Mouse (Mus musculus) CH12F3 (cell line): ENCODE data around the gene Itfg2.
"Not testable (repeated sequence)": the region's sequence is repeated elsewhere in the genome, so short reads cannot be mapped to it uniquely, and the experiment has no call there.

Experiments used
- in situ Hi-C: fragments of 300-500 bp; cut with MboI; formaldehyde crosslinking; loops from 2 replicates; pipeline ENCODE4 v1.14.3; 2020; ENCODE audit warnings: low sequenced_read_pairs

The Itfg2 gene

DNA sequence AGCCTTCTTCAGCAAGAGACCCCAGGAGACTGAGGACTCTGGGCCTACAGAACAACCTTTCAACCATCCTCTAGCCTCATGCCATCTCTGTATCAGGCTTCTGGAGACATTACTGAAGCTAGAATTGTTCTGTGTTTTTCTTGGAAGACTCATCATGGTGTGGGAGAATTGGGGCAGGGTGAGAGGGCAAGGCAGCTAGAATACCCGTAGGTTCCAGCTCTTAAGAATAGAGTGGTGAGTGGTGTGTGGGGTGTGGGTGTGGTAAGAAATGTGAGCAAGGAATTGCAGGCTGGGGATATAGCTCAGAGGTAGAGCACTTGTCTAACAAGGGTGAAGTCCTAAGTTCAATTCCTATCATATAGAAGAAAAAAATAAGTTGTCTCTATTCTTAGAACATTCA, 39.7 kb downstream of the Itfg2 start:
- in situ Hi-C loops: no loop called here

DNA sequence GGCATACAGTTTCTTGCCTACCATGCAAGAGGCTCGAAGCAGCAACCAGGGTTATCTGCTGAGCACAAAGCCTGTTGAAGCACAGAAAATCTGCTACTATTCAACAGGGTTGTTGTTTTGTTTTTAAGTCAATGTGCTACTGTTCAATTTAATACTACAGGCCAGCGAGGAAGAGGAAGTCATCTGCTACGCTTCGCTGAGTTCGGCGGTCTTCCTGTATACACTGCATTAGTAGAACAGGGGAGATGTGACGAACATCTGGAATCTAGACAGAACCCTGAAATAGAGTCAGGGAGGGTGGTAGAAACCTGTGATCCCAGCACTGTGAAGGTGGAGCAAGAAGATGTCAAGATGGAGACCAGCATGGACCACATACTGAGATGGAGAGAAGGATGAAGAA, 41.0 kb downstream of the Itfg2 start:
- in situ Hi-C loops: no loop called here

DNA sequence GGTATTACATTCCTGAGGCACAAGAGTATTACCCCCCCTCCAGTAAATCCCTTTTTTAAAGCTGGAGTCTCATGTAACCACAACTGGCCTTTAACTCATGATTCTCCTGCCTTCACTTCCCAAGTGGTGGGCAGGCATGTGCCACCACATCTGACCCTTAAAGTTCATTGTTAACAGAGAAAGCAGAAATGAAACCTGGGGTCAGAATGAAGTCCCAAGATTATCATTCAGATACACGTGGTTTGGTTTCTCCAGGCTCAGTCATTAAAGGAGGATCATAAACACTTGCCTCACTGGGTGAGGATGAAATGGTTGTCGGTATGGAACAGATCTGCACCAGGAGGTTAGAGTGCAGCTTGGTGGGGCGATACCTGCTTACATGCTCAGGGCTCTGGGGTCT, 43.5 kb downstream of the Itfg2 start:
- in situ Hi-C loops: no loop called here

DNA sequence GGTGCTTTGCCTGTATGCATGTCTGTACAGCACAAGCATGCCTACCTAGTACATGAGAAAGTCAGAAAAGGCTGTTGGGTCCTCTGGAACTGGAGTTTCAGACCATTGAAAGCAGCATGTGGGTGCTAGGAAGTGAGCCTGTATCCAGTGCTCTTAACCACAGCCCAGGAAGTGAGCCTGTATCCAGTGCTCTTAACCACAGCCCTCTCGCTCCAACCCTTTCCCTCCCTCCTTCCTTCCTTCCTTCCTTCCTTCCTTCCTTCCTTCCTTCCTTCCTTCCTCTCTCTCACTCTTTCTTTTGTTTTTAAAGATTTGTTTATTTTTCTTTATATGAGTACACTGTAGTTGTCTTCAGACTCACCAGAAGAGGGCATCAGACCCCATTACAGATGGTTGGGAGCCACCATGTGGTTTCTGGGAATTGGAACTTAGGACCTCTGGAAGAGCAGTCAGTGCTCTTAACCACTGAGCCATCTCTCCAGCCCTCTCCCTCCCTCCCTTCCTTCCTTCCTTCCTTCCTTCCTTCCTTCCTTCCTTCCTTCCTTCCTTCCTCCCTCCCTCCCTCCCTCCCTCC, 44.0 kb downstream of the Itfg2 start:
- in situ Hi-C loops: not testable (repeated sequence)

DNA sequence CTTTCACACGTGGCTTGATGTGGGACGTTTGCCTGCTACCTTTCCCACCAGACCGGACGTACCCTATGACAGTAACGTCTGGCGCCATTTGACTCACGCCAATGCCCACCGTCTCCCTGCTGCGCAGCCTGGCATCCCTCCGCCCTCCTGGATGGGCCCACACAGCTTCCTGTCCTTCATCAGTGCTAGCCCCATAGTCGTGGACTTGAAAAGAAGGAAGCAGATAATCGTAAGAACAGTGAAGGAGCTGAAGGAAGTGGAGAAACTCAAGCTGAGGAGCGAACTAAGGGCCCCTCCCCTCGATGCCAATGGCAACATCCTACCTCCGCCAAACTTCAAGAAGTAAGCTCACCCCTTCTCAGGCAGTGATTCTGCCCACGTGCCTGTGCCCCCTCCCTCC, 45.1 kb downstream of the Itfg2 start:
- in situ Hi-C loops: no loop called here

DNA sequence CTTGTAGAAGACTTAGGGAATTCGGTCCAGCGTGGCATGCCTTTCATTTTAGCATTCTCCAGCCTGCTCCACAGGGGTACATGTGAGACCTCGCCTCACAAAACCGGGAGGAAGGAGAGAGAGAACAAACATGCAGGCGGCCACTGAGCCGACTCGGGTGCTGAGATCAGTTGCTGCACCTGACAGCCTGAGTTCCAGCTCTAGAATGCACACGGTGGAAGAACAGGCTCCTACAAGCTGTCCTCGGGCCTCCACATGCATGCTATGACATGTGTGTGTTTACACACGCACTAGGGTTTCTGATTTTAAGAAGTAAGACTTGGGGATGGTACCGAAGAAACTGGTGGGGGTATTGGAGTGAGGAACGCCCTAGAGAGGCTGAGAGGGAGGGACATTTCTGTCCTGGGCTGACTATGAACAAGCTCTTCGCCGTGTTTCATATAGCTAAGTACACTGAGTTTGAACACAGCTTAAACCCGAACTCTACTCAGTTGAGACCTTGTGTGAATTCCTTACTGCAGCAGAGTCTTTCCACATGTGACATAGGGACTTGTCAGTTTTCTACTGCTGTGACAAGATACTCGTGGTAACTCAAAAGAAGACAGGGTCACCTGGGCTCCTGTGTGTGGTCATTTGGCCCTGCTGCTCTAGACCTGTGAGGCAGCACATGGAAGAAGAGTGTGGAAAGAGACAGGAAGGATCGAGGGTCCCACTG, 48.2 kb downstream of the Itfg2 start:
- in situ Hi-C loops: no loop called here

DNA sequence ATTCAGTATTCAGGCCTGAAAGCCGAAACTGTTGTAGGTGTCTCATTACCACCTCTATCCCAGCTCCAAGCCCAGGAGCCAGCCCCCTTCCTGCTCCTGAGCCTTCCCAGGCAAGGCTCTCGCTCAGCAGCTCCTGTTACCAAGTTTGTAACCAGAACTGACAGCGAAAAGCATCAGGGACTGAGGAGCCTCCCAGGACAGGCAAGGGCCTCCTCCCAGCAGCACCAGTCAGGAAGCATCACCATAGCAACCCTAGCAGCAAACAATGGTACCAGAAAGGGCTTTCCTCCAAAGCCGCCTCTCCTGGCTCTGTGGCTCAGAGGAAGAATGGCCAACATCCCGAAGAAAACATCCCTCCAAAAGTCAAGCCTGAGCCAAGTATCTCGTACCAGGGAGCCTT, 49.5 kb downstream of the Itfg2 start, which contains the start of the genes Tex52 and Gm44596:
Gene Tex52 (plus strand): TSS at position 265 of the 400 bp plus-strand sequence.
Gene Gm44596 (plus strand): TSS at position 312 of the 400 bp plus-strand sequence.
- in situ Hi-C loops: no loop called here

DNA sequence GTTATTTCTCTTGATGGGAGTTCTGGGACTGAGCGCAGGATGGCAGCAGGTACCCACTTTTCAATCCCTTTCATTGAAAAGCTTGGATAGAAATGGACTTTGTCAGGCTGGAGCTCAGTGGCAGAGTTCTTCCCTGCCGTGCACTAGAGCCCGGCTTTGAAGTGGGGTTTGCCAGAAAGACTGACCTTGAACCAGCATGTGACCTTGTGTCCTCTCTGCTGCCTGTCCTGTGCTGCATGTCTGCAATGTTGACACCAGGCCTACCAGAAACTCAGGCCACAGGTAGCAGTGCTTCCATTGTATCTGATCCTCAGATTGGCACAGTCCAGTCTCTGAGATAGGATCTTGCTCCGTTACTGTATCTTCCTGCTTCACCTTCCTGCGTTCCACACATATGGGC, 54.7 kb downstream of the Itfg2 start:
- in situ Hi-C loops: no loop called here

DNA sequence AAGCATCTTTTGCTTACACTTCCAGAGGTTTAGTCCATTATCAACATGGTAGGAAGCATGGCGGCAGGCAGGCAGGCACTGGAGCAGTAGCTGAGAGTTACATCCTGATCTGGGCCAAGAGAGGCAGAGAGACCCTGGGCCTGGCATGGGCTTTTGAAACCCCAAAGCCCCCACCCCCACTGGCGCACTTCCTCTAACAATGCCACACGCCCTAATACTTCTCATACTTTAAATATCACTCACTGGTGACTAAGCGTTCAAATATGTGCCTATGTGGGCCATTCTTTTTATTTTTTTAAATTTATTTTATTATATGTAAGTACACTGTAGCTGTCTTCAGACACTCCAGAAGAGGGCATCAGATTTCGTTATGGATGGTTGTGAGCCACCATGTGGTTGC, 58.3 kb downstream of the Itfg2 start:
- in situ Hi-C loops: no loop called here

DNA sequence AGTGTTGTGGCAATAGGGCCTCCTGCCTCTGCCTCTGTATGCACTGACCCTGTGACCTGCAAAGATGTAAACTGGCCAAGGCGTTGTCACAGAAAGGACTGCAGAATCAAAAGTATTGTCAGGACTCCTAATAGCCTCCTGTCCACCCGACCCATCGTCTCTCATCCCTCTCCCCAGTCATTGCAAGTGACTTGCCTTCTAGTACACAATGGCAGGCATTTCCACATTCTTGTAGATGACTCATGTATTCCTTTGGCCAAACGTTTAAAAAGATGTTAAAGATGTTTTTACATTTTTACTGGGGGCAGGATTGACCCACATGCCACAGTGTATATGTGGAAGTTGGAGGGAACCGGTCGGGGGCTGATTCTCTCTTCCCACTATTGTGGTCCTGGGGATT, 60.0 kb downstream of the Itfg2 start:
- in situ Hi-C loops: no loop called here

DNA sequence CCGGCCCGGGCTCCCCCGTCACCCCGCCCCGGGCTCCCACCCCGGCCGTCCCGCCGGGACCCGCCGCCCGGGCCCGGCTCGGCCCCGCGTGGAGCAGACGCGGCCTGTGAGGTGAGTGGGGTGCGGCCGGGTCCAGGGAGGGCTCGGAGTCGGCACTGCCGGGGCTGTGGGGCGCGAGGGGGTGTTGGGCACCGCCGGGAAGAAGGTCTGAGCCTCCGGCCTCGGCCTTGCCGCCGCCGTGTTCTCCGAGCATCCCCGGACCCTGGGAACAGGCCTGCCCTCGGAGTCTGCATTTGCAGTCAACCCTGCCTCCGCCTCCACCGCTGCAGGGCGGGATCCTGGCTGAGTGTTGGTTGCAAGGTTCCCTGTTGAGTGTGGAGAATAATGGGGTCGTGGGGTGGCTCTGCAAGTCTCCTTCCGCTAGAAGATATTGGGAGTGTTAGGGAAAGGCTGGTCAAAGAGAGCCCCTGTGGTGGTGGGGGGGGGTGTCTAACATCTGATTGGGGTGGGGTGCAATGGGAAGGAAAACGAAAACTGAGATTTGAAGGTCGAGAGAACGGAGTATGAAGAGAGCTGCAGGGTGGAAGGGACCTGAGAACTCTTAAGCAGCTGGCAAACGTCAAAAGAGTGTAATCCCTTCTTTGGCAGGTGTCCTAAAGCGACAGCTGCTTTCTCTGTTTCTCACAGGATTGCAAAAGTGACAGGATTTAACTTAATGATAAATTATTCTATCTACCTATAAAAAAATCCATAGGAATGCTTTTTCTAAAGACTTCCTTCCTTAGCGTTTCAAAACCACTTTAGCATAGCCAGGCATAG, 61.5 kb downstream of the Itfg2 start:
- in situ Hi-C loops: no loop called here

DNA sequence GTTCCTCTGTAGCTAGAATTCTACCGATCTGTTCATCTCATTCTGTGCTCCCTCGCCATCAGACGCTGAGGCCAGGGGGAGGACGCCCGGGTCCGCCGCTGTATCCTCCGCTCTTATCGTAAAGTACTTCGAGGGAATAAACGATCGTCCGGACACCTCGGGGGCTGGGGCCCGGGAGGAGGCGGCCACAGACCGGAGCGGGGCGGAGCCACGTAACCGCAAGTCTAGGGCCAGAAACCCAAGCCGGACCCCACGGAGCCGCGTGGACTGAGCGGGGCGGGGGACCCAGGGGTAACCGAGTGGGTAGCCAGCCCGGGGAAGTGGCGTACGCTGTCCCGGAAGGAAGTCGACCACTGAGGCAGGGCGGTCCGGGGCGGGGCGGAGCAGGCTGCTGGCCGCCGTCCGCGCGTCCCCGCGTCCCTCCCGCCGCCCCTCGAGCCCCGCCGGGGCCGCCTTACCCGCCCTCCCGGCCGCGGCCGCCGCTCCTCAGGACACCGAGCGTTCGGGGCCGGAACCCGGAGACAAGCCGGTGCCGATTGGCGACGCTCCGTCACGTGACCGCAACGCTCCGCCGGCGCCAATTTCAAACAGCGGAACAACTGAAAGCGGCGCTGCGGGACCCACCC, 62.2 kb downstream of the Itfg2 start, which contains the start of the genes Rhno1 and Foxm1:
Gene Rhno1 (minus strand): TSS at position 531 of the 626 bp plus-strand sequence.
Gene Foxm1 (plus strand): TSS at position 587 of the 626 bp plus-strand sequence.
- in situ Hi-C loops: no loop called here

DNA sequence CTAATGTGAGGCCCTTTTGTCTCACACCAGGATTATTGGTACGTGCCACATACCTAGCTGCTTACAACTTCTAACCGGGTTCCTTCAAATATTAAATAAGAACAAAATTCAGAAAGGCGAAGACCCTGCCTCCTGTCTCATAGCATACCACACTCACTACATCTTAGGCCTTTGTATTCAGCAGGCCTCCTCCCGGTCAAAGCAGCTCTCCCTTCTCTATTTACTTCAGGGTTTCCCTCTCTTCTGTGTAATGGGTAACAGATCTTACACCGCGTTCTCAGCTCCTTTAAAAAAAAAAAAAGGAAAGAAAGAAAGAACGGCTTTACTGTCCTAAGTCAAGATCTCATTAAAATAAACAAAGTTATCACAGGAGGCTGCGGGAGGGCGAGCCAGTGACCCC, 62.8 kb downstream of the Itfg2 start:
- in situ Hi-C loops: no loop called here
